Mouse (Mus musculus): ENCODE measurements at regions not wholly inside any gene's neighbourhood (a gene's known extent, or its start where the extent isn't known, plus 50 kb on each side); places are given as distances from the start of the nearest gene placed in this dataset.

DNA sequence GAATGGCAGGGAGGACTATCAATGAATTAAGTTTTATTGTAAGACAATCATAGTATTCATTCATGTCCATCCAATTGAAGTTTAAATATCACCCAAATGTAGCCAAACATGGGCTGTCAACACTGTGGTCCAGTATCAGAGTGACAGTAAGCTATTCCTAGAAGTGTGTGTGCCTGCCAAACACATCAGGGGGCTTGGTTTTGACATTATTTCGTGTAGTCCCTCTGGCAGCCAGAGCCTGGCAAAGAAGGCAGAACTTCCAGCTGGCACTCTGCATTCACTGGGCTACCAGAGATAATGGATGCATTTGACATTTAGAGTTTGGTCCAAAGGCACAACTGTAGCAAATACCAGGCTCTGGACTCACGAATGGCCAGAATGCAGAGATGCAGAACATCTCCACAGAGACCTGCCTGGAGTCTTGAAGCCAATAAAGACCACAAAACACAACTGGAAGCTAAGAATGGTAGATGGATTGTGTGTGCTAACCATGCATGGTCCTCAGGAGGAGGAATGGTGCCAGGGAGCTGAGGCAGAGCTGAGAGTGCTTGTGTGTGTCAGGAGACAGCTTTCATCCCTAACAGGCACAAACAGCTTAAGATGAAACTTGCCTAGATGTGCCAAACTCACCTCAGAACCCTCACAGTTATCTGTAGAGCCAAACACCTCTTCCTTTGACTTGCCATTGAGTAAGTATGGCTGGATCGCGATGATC lies 210.9 kb downstream of the Lrig3 start:
- DNase-seq (ENCODE audit: low spot score) = no peak

DNA sequence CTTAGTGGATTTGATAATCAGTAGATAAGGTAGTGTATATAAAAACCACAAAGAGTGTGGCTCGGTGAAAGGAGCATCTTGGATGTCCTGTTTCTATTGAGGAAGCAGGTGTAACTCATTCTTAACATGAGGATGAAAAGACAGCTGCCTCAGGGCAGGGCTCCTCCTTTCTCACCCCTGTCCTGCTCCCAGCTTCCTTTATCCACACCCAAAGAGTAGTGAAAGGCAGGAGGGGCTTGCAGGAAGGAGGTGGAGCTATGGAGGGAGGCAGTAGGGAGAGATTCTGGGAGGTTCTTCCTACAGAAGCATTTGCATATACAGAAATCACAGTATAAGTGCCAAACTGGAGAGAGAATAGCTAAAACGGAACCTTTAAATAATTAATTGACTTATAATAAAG lies 216.4 kb downstream of the Lrig3 start:
- DNase-seq (ENCODE audit: low spot score) = no peak

DNA sequence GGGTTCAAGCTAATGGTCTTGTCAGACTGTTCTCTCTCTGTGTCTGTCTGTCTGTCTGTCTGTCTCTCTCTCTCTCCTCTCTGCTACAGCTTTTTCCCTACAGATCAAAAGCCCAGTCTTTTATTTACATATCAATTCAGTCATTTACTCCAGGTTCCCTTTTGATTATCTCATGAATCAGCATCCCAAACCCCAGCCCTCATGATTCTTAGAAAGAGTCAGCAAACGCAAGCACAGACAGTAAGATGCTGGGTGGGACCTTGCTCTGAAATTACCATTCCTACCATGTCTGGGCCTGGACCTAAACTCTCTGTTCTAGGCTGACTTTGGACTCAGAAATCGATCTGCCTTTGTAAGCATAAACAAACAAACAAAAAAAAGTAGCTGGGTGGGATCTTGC lies 218.0 kb downstream of the Lrig3 start:
- no peak for DNase-seq (ENCODE audit: low spot score)

GRCm38 (mm10) chr10:126185410-126185809 lies 219.4 kb downstream of the Lrig3 start:
- DNase-seq (ENCODE audit: low spot score) = no peak

DNA sequence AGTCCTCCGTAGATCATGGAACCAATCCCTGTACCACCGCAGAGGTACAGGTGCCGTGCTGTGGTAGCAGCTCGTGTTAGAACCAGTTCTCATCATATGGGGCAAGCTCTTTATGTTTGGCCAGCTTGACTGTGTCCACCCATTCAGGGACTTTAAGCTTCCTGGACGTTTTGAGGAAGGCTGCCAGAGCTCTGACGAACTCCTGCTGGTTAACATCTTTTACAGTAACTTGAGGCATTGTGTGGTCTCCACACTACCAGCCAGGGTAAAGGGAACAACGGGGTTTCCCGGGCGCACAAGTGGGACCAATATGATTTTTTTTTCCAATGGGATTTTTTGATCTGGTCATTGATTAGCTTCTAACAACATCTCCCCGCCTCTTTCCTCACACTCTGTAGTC lies 220.1 kb downstream of the Lrig3 start:
- DNase-seq (ENCODE audit: low spot score) = no peak

- no peak for DNase-seq (ENCODE audit: low spot score)
Measured at GRCm38 (mm10) chr10:126189001-126189400, 223.0 kb downstream of the Lrig3 start.

All from lung, postnatal 25 days (tissue).